Mouse (Mus musculus): ENCODE results near the gene Tatdn2.

- TF ChIP-seq CTCF (IDR thresholded peaks at IDR 0.05; ENCODE audit: extremely low read depth, insufficient read depth, insufficient read length, insufficient replicate concordance) (no peak), POLR2A (IDR thresholded peaks at IDR 0.05; ENCODE audit: low read depth, low read length) (peak; percentile 69)
Observed at GRCm38 (mm10) chr6:113740236-113741217, 43.7 kb downstream of the Tatdn2 start, which contains the start of gene Sec13.
